Mouse (Mus musculus) ovary, postnatal 36 days (tissue): ENCODE measurements at regions not wholly inside any gene's neighbourhood (a gene's known extent, or its start where the extent isn't known, plus 50 kb on each side); places are given as distances from the start of the nearest gene placed in this dataset.

ENCODE experiments used
- DNase-seq: peaks from one replicate; pipeline ENCODE4 v3.0.0; 2022; ENCODE audit warnings: low spot score, mixed read lengths

- no peak for DNase-seq
These were observed 695.1 kb upstream of the 4930412O13Rik start for GRCm38 (mm10) chr2:9185780-9186483.

- no peak for DNase-seq
These were observed 687.9 kb upstream of the 4930412O13Rik start for GRCm38 (mm10) chr2:9193195-9193594.

GRCm38 (mm10) chr2:9197025-9197424 is 684.0 kb upstream of the 4930412O13Rik start:
- DNase-seq, result no peak

GRCm38 (mm10) chr2:9207963-9208362 is 673.1 kb upstream of the 4930412O13Rik start:
- no peak for DNase-seq
